Mouse (Mus musculus): ENCODE measurements around the gene Sbf1. TPM values are rescaled to one million over a fixed set of nuclear protein-coding genes. Genes with fewer than 3 reads are reported as not detected.

The Sbf1 gene
- polyA plus RNA-seq, 1 experiment from 2014 or later: 49.5 TPM

DNA sequence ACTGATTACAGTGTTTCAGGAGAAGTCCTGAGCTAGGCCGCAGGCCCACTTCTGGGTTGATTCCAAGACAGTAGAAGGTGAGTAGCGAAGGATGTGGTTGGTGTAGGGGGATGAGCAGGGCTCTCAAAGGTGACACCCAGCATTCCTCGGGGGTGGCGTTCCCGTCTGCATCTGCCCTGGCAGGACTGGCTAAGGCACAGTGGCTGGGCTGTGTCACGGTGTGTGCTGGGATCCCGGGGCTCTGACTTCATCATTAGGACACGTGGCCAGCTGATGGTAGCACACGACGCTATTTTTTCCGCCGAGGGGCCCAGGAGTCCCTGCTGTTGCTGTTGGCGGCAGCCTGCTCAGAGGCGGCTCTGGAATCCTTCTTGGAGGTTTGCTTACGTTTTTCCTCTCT lies 36.2 kb upstream of the Sbf1 start:
- Histone ChIP-seq H3K27ac (ENCODE audit: low read length) (no peak overlapping the region), H3K4me1 (ENCODE audit: control insufficient read depth, insufficient read depth, low read length) (peaks cover 9% of the 10 kb centered on the region), H3K36me3 (ENCODE audit: control insufficient read depth, insufficient read depth, low read length) (peaks cover 14% of the 10 kb centered on the region), H3K4me2 (ENCODE audit: low read depth, low read length) (no peak overlapping the region), H3K9ac (ENCODE audit: low read length) (no peak overlapping the region), H3K4me3 (replicated peaks; ENCODE audit: low read length) (no peak overlapping the region), H3K9me3 (replicated peaks; ENCODE audit: control insufficient read depth, low read length) (no peaks in the 10 kb centered on the region), H3K27me3 (ENCODE audit: control insufficient read depth, insufficient read depth, low read length) (no peaks in the 10 kb centered on the region)
- no peak for ATAC-seq (ENCODE audit: insufficient read depth, low FRiP score)
- WGBS: 88% methylated on average over 15 of the region's 15 CpGs

DNA sequence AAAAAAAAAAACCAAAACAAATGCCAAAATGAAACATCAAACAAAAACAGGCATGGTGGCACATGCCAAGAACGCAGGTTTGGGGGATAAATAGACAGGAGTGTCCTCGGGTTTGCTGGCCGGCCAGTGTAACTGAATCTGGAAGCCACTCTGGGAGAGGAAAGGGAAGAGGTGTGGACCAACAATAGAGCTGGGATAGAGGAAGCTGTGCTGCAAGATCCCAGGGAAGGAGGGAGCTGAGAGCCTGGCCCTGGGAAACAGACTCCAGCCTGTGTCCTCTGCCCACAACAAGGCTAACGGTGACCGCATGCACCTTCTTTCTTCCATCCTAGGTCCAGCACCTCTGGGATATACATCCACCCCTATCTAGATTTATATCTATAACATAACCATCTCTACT lies 35.3 kb upstream of the Sbf1 start:
- 85% methylated on average over 5 of the region's 5 CpGs for WGBS
- Histone ChIP-seq H3K4me1 (ENCODE audit: control insufficient read depth, insufficient read depth, low read length) (peaks cover 9% of the 10 kb centered on the region), H3K9me3 (replicated peaks; ENCODE audit: control insufficient read depth, low read length) (no peaks in the 10 kb centered on the region), H3K4me3 (replicated peaks; ENCODE audit: low read length) (no peak overlapping the region), H3K36me3 (ENCODE audit: control insufficient read depth, insufficient read depth, low read length) (peaks cover 14% of the 10 kb centered on the region), H3K27me3 (ENCODE audit: control insufficient read depth, insufficient read depth, low read length) (no peaks in the 10 kb centered on the region), H3K4me2 (ENCODE audit: low read depth, low read length) (no peak overlapping the region), H3K9ac (ENCODE audit: low read length) (no peak overlapping the region), H3K27ac (ENCODE audit: low read length) (no peak overlapping the region)
- ATAC-seq (ENCODE audit: insufficient read depth, low FRiP score): no peak

DNA sequence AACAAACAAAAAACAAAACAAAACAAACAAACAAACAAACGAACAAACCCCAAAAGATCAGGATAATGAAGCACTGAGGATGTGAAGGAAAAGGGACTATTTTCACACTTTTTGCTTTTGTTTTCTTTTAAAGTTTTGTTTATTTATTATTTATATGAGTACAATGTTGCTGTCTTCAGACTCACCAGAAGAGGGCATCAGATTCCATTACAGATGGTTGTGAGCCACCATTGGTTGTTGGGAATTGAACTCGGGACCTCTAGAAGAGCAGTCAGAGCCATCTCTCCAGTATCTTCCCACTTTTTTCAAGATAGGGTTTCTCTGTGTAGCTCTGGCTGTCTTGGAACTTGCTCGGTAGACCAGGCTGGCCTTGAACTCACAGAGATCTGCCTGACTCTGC lies 28.2 kb upstream of the Sbf1 start:
- Histone ChIP-seq H3K9me3 (replicated peaks; ENCODE audit: control insufficient read depth, low read length) (no peaks in the 10 kb centered on the region), H3K4me1 (ENCODE audit: control insufficient read depth, insufficient read depth, low read length) (no peaks in the 10 kb centered on the region), H3K4me3 (replicated peaks; ENCODE audit: low read length) (no peak overlapping the region), H3K4me2 (ENCODE audit: low read depth, low read length) (no peak overlapping the region), H3K27me3 (ENCODE audit: control insufficient read depth, insufficient read depth, low read length) (no peaks in the 10 kb centered on the region), H3K36me3 (ENCODE audit: control insufficient read depth, insufficient read depth, low read length) (no peaks in the 10 kb centered on the region), H3K27ac (ENCODE audit: low read length) (no peak overlapping the region), H3K9ac (ENCODE audit: low read length) (no peak overlapping the region)
- WGBS: 82% methylated on average over 3 of the region's 3 CpGs
- no peak for ATAC-seq (ENCODE audit: insufficient read depth, low FRiP score)

DNA sequence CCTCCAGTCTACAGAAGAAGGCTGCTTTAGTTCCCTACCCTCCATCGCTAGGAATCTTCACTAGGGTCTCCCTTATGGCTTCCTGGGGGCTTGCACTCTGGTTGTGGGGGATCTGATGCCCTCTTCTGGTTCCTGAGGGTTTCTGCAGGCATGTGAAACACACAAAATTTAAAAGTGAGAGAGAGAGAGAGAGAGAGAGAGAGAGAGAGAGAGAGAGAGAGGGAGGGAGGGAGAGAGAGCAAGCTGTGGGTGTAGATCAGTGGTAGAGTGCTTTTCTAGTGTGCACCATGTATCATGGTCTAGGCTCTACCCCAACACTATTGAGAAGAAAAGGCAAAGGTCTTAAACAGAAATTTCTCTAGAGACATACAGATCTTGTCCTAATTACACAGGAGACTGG lies 26.6 kb upstream of the Sbf1 start:
- ATAC-seq (ENCODE audit: insufficient read depth, low FRiP score): no peak
- no peaks in the 10 kb centered on the region for H3K27me3 ChIP-seq (ENCODE audit: control insufficient read depth, insufficient read depth, low read length)
- no peak overlapping the region for H3K4me3 ChIP-seq (replicated peaks; ENCODE audit: low read length)
- H3K27ac ChIP-seq (ENCODE audit: low read length): no peak overlapping the region
- H3K4me1 ChIP-seq (ENCODE audit: control insufficient read depth, insufficient read depth, low read length): no peaks in the 10 kb centered on the region
- H3K9me3 ChIP-seq (replicated peaks; ENCODE audit: control insufficient read depth, low read length): no peaks in the 10 kb centered on the region
- no peak overlapping the region for H3K9ac ChIP-seq (ENCODE audit: low read length)
- WGBS: 36% methylated on average over 1 of the region's 1 CpGs
- H3K4me2 ChIP-seq (ENCODE audit: low read depth, low read length): no peak overlapping the region
- no peaks in the 10 kb centered on the region for H3K36me3 ChIP-seq (ENCODE audit: control insufficient read depth, insufficient read depth, low read length)

DNA sequence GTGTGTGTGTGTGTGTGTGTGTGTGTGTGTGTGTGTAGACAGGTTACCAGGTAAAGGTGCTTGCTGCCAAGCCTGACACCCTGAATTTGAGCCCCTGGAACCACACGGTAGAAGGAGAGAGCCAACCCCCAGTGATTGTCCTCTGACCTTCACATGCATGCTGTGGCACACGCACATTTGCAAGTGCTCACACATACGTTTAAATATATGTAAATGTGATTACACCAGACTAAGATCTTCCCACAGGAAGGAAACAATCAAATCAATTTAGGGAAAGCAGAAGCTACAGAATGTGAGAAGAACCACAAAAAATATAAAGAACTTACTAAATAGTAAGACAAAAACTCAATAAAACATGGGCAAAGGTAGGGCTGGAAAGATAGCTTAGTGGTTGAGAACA lies 25.0 kb upstream of the Sbf1 start:
- no peak overlapping the region for H3K9ac ChIP-seq (ENCODE audit: low read length)
- WGBS: 75% methylated on average over 3 of the region's 3 CpGs
- H3K9me3 ChIP-seq (replicated peaks; ENCODE audit: control insufficient read depth, low read length): no peaks in the 10 kb centered on the region
- no peak overlapping the region for H3K27ac ChIP-seq (ENCODE audit: low read length)
- H3K27me3 ChIP-seq (ENCODE audit: control insufficient read depth, insufficient read depth, low read length): no peaks in the 10 kb centered on the region
- no peak overlapping the region for H3K4me3 ChIP-seq (replicated peaks; ENCODE audit: low read length)
- no peak overlapping the region for H3K4me2 ChIP-seq (ENCODE audit: low read depth, low read length)
- ATAC-seq (ENCODE audit: insufficient read depth, low FRiP score): no peak
- H3K4me1 ChIP-seq (ENCODE audit: control insufficient read depth, insufficient read depth, low read length): no peaks in the 10 kb centered on the region
- H3K36me3 ChIP-seq (ENCODE audit: control insufficient read depth, insufficient read depth, low read length): no peaks in the 10 kb centered on the region

DNA sequence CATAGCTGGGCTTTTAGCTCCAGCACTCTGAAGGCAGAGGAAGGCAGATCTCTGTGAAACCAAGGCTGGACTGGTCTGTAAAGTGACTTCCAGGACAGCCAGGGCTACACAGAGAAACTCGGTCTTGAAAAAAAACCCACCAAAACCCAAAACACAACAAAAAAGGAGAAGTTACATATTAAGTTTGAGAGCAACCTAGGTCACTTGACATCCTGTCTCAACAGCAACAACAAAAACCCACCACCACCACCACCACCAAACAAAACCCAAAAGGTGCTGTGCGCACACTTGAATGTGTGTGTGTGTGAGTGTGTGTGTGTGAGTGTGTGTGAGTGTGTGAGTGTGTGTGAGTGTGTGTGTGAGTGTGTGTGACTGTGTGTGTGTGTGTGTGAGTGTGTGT lies 24.6 kb upstream of the Sbf1 start:
- Histone ChIP-seq H3K27ac (ENCODE audit: low read length) (no peak overlapping the region), H3K27me3 (ENCODE audit: control insufficient read depth, insufficient read depth, low read length) (no peaks in the 10 kb centered on the region), H3K4me1 (ENCODE audit: control insufficient read depth, insufficient read depth, low read length) (no peaks in the 10 kb centered on the region), H3K4me2 (ENCODE audit: low read depth, low read length) (no peak overlapping the region), H3K4me3 (replicated peaks; ENCODE audit: low read length) (no peak overlapping the region), H3K36me3 (ENCODE audit: control insufficient read depth, insufficient read depth, low read length) (no peaks in the 10 kb centered on the region), H3K9ac (ENCODE audit: low read length) (no peak overlapping the region), H3K9me3 (replicated peaks; ENCODE audit: control insufficient read depth, low read length) (no peaks in the 10 kb centered on the region)
- ATAC-seq (ENCODE audit: insufficient read depth, low FRiP score): no peak
- WGBS: 78% methylated on average over 2 of the region's 2 CpGs

DNA sequence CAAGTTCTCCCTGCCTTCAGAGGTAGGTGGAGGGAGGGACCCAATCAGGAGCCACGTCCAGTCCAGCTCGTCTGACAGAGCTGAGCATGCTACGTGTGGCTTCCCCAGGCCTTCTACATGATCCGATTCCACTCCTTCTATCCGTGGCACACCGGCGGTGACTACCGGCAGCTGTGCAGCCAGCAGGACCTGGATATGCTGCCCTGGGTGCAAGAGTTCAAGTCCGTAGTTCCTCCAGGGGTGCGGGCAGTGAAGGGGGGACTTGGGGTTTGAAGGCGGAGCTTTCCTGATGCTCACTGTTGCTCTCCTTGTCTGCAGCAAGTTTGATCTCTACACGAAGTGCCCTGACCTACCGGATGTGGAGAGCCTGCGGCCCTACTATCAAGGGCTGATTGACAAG lies 21.3 kb upstream of the Sbf1 start:
- Histone ChIP-seq H3K27ac (ENCODE audit: low read length) (no peak overlapping the region), H3K4me2 (ENCODE audit: low read depth, low read length) (no peak overlapping the region), H3K4me1 (ENCODE audit: control insufficient read depth, insufficient read depth, low read length) (no peaks in the 10 kb centered on the region), H3K9ac (ENCODE audit: low read length) (no peak overlapping the region), H3K9me3 (replicated peaks; ENCODE audit: control insufficient read depth, low read length) (no peaks in the 10 kb centered on the region), H3K36me3 (ENCODE audit: control insufficient read depth, insufficient read depth, low read length) (no peaks in the 10 kb centered on the region), H3K4me3 (replicated peaks; ENCODE audit: low read length) (no peak overlapping the region), H3K27me3 (ENCODE audit: control insufficient read depth, insufficient read depth, low read length) (no peaks in the 10 kb centered on the region)
- ATAC-seq (ENCODE audit: insufficient read depth, low FRiP score): no peak
- WGBS: 77% methylated on average over 14 of the region's 14 CpGs

DNA sequence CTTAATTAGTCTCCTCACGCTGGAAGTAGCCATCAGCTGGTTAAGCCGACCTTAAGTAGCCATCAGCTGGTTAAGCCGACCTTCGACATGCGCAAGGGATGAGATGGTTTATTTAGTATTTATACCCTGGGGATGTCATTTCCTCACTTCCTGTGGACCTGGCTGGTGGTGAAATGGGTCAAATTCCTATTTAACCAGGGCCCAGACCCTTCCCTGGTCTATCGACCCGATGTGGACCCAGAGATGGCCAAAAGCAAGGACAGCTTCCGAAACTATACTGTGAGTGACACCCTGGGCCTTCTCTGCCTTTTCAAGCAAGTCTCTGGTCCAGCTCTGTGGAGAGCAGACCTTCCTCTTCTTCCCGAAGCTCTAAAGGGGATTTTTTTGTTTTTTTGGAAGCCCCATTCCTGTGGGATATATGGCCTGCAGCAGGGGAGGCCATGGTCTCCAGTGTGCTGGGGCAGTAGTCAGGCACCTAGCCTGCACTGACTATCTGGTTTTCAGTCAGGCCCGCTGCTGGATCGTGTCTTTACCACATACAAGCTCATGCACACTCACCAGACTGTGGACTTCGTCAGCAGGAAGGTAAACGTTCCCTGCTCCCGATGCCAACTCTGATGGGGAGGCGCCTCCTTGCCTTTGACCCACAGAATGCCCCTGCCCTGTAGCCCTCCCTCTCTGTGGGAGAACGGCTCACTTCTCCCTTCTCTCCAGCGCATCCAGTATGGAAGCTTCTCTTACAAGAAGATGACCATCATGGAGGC lies 19.8 kb upstream of the Sbf1 start:
- Histone ChIP-seq H3K4me3 (replicated peaks; ENCODE audit: low read length) (no peak overlapping the region), H3K9me3 (replicated peaks; ENCODE audit: control insufficient read depth, low read length) (no peaks in the 10 kb centered on the region), H3K4me1 (ENCODE audit: control insufficient read depth, insufficient read depth, low read length) (no peaks in the 10 kb centered on the region), H3K9ac (ENCODE audit: low read length) (no peak overlapping the region), H3K4me2 (ENCODE audit: low read depth, low read length) (no peak overlapping the region), H3K36me3 (ENCODE audit: control insufficient read depth, insufficient read depth, low read length) (no peaks in the 10 kb centered on the region), H3K27me3 (ENCODE audit: control insufficient read depth, insufficient read depth, low read length) (no peaks in the 10 kb centered on the region), H3K27ac (ENCODE audit: low read length) (no peak overlapping the region)
- WGBS: 74% methylated on average over 17 of the region's 17 CpGs
- ATAC-seq (ENCODE audit: insufficient read depth, low FRiP score): no peak

DNA sequence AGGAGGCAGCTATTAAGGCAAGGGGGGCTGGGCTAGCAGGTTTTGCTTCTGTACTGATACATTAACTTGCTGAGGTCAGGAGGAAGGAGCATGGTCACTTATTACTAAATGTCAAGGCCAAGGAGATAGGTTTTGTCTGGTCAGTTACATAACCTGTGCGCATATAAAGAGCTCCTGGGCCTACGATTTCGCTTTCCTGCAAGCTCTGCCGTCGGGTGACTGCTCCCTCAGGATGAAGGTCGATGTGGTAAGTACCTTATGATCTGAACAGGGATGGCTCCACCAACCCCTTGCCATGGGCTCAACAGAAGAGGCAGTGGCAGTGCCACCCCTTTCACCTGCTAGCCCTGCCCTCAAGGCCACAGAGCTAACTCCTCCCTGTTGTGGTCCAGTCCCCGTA lies 19.2 kb upstream of the Sbf1 start, which contains the start of gene Miox:
Gene Miox (plus strand): TSS at position 128 of the 400 bp plus-strand sequence.
- ATAC-seq (ENCODE audit: insufficient read depth, low FRiP score): no peak
- H3K9ac ChIP-seq (ENCODE audit: low read length): no peak within 1 kb of the TSS
- H3K4me3 ChIP-seq (replicated peaks; ENCODE audit: low read length): no peak within 1 kb of the TSS
- no peaks in the 10 kb centered on the region for H3K4me1 ChIP-seq (ENCODE audit: control insufficient read depth, insufficient read depth, low read length)
- no peaks in the 10 kb centered on the region for H3K36me3 ChIP-seq (ENCODE audit: control insufficient read depth, insufficient read depth, low read length)
- H3K4me2 ChIP-seq (ENCODE audit: low read depth, low read length): no peak within 1 kb of the TSS
- no peaks in the 10 kb centered on the region for H3K27me3 ChIP-seq (ENCODE audit: control insufficient read depth, insufficient read depth, low read length)
- H3K9me3 ChIP-seq (replicated peaks; ENCODE audit: control insufficient read depth, low read length): no peaks in the 10 kb centered on the region
- WGBS: 85% methylated on average over 7 of the region's 7 CpGs
- no peak within 1 kb of the TSS for H3K27ac ChIP-seq (ENCODE audit: low read length)
